Mouse (Mus musculus): ENCODE measurements around the gene Frem2. TPM values are rescaled to one million over a fixed set of nuclear protein-coding genes. Genes with fewer than 3 reads are reported as not detected.

Frem2 gene
- polyA plus RNA-seq, 1 experiment from 2014 or later = 1.0 TPM

Other genes with a start within 250 kb of the Frem2 start
- gene Nhlrc3, start 194.0 kb downstream of the Frem2 start, polyA plus RNA-seq (2014; fragmentation: Nextera tagmentation; extraction: Ambion mirVana) = 7.0 and 8.5 TPM in 2 replicates
- 13.7 and 18.7 TPM in 2 replicates for gene Proser1, start 193.7 kb downstream of the Frem2 start, polyA plus RNA-seq (2014; fragmentation: Nextera tagmentation; extraction: Ambion mirVana)
- gene Stoml3, start 168.7 kb downstream of the Frem2 start, polyA plus RNA-seq (2014; fragmentation: Nextera tagmentation; extraction: Ambion mirVana) = not detected in 2 replicates
- gene Gm10985, start 187.7 kb upstream of the Frem2 start, polyA plus RNA-seq (2014; fragmentation: Nextera tagmentation; extraction: Ambion mirVana) = not detected in 2 replicates
- 102 and 106 TPM in 2 replicates for gene Ufm1, start 206.5 kb upstream of the Frem2 start, polyA plus RNA-seq (2014; fragmentation: Nextera tagmentation; extraction: Ambion mirVana)

All from forebrain, embryonic 14.5 days (tissue).